Mouse (Mus musculus): ENCODE results near the gene Eepd1. TPM values are rescaled to one million over a fixed set of nuclear protein-coding genes. Genes with fewer than 3 reads are reported as not detected.

The Eepd1 gene
- total and polyA plus RNA-seq, 2 experiments from 2014 or later, result 13.5 to 16.2 TPM

- H3K27ac ChIP-seq (ENCODE audit: low read depth, low read length), result peak overlapping the region; percentile 32; the same call in 1 of the 2 replicates
- no peaks in the 10 kb centered on the region for H3K9me3 ChIP-seq (ENCODE audit: low read length)
- H3K4me2 ChIP-seq (ENCODE audit: low read depth, low read length, poor library complexity, severe bottlenecking), result no peak overlapping the region
- no peaks in the 10 kb centered on the region for H3K4me1 ChIP-seq (ENCODE audit: insufficient read depth, low read length)
- no peak overlapping the region for H3K4me3 ChIP-seq (ENCODE audit: low read depth, low read length)
- TF ChIP-seq CTCF (IDR thresholded peaks at IDR 0.05), result no peak
- ATAC-seq (ENCODE audit: low FRiP score), result no peak
- peak; percentile 19 for DNase-seq (ENCODE audit: low spot score)
- no peaks in the 10 kb centered on the region for H3K27me3 ChIP-seq (ENCODE audit: insufficient read depth, low read length)
- 63% methylated on average over 5 of the region's 5 CpGs for WGBS
- no peaks in the 10 kb centered on the region for H3K36me3 ChIP-seq (ENCODE audit: insufficient read depth, low read length)
- H3K9ac ChIP-seq (replicated peaks; ENCODE audit: low read length, poor library complexity, severe bottlenecking), result no peak overlapping the region
Observed at GRCm38 (mm10) chr9:25567071-25567470, 85.7 kb downstream of the Eepd1 start.

DNA sequence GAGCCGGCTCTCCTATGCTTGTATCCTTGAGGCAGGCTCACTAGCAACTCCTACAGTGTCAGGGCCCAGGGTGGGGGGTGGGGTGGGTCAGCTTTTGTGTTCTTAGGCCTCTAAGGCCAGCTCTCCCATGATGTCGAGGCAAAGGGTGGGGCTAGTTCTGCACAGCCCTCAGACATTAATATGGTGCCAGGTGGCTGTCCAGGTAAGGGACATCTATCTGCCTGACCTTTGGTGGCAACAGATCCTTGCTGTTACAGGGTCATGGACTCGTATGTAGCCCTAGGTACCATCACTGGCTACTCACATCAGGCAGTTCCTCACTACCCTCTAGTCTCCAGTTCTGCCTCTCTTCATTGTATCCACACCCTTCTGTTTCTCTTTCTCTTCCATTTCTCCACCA, 87.4 kb downstream of the Eepd1 start:
- Histone ChIP-seq H3K9ac (replicated peaks; ENCODE audit: low read length, poor library complexity, severe bottlenecking) (no peak overlapping the region), H3K36me3 (ENCODE audit: insufficient read depth, low read length) (no peaks in the 10 kb centered on the region), H3K27ac (ENCODE audit: low read depth, low read length) (no peak overlapping the region), H3K9me3 (ENCODE audit: low read length) (no peaks in the 10 kb centered on the region), H3K4me3 (ENCODE audit: low read depth, low read length) (no peak overlapping the region), H3K27me3 (ENCODE audit: insufficient read depth, low read length) (no peaks in the 10 kb centered on the region), H3K4me1 (ENCODE audit: insufficient read depth, low read length) (no peaks in the 10 kb centered on the region), H3K4me2 (ENCODE audit: low read depth, low read length, poor library complexity, severe bottlenecking) (no peak overlapping the region)
- TF ChIP-seq CTCF (IDR thresholded peaks at IDR 0.05), result no peak
- no peak for DNase-seq (ENCODE audit: low spot score)
- 85% methylated on average over 3 of the region's 3 CpGs for WGBS
- no peak for ATAC-seq (ENCODE audit: low FRiP score)

DNA sequence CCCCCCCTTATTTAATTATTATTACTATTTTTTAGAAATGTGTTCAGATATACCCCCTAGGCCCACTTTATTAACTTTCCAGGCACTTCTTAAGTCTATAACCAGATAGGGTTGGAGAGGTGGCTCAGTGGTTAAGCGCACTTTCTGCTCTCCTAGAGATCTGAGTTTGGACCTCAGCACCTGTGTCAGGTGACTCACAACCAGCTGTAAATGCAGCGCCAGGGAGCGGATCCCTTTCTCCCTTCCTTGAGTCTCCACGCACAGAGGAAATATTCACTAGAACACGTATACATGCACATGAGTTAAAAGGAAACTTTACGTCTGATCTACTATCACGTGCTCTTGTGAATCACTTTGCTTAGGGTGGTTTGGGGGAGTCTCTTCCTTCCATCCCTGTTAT, 88.7 kb downstream of the Eepd1 start:
- H3K36me3 ChIP-seq (ENCODE audit: insufficient read depth, low read length), result no peaks in the 10 kb centered on the region

GRCm38 (mm10) chr9:25570436-25570835, 89.1 kb downstream of the Eepd1 start:
- no peaks in the 10 kb centered on the region for H3K36me3 ChIP-seq (ENCODE audit: insufficient read depth, low read length)
- no peak for TF ChIP-seq CTCF (IDR thresholded peaks at IDR 0.05)
- H3K27ac ChIP-seq (ENCODE audit: low read depth, low read length), result no peak overlapping the region
- no peak overlapping the region for H3K9ac ChIP-seq (replicated peaks; ENCODE audit: low read length, poor library complexity, severe bottlenecking)
- WGBS, result 86% methylated on average over 9 of the region's 9 CpGs
- no peak for DNase-seq (ENCODE audit: low spot score)
- no peaks in the 10 kb centered on the region for H3K27me3 ChIP-seq (ENCODE audit: insufficient read depth, low read length)
- H3K4me1 ChIP-seq (ENCODE audit: insufficient read depth, low read length), result no peaks in the 10 kb centered on the region
- H3K4me3 ChIP-seq (ENCODE audit: low read depth, low read length), result no peak overlapping the region
- no peaks in the 10 kb centered on the region for H3K9me3 ChIP-seq (ENCODE audit: low read length)
- no peak overlapping the region for H3K4me2 ChIP-seq (ENCODE audit: low read depth, low read length, poor library complexity, severe bottlenecking)
- ATAC-seq (ENCODE audit: low FRiP score), result no peak

More for the DNA sequence above, 88.7 kb downstream of the Eepd1 start:
- Histone ChIP-seq H3K4me3 (ENCODE audit: low read depth, low read length) (no peak overlapping the region), H3K27me3 (ENCODE audit: insufficient read depth, low read length) (no peaks in the 10 kb centered on the region), H3K9ac (replicated peaks; ENCODE audit: low read length, poor library complexity, severe bottlenecking) (no peak overlapping the region), H3K4me1 (ENCODE audit: insufficient read depth, low read length) (no peaks in the 10 kb centered on the region), H3K4me2 (ENCODE audit: low read depth, low read length, poor library complexity, severe bottlenecking) (no peak overlapping the region), H3K9me3 (ENCODE audit: low read length) (no peaks in the 10 kb centered on the region), H3K27ac (ENCODE audit: low read depth, low read length) (no peak overlapping the region)
- no peak for DNase-seq (ENCODE audit: low spot score)
- ATAC-seq (ENCODE audit: low FRiP score), result no peak
- WGBS, result 97% methylated on average over 7 of the region's 7 CpGs
- TF ChIP-seq CTCF (IDR thresholded peaks at IDR 0.05), result no peak

DNA sequence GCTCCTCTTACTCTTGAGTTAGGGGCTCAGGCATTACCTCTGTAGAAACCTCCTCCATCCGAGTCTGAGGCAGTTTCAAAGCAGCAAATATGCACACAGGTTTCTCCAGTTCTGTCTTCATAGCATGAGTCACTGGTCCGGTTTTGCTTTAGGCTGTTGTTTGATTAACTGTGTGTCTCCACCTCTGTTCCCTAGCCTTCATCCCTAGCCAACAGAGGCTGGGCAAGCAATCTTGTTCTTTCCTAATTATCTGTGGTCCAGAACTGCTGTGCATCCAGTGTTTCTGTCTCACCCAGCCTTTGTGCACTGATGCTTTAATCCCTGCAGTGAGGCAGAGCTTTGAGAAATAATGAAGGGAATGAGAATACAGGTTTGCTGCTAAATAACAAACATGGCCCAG, 90.0 kb downstream of the Eepd1 start:
- 40% methylated on average over 2 of the region's 2 CpGs for WGBS
- H3K4me3 ChIP-seq (ENCODE audit: low read depth, low read length), result no peak overlapping the region
- no peak for TF ChIP-seq CTCF (IDR thresholded peaks at IDR 0.05)
- no peaks in the 10 kb centered on the region for H3K36me3 ChIP-seq (ENCODE audit: insufficient read depth, low read length)
- H3K4me2 ChIP-seq (ENCODE audit: low read depth, low read length, poor library complexity, severe bottlenecking), result no peak overlapping the region
- peak overlapping the region; percentile 26; the same call in 1 of the 2 replicates for H3K27ac ChIP-seq (ENCODE audit: low read depth, low read length)
- 0 out of 2 replicates have a peak overlapping the region, but pooled peaks have one; percentile 2 for H3K9ac ChIP-seq (replicated peaks; ENCODE audit: low read length, poor library complexity, severe bottlenecking)
- DNase-seq (ENCODE audit: low spot score) (no peak), ATAC-seq (ENCODE audit: low FRiP score) (no peak)
- H3K4me1 ChIP-seq (ENCODE audit: insufficient read depth, low read length), result no peaks in the 10 kb centered on the region
- no peaks in the 10 kb centered on the region for H3K9me3 ChIP-seq (ENCODE audit: low read length)
- no peaks in the 10 kb centered on the region for H3K27me3 ChIP-seq (ENCODE audit: insufficient read depth, low read length)

DNA sequence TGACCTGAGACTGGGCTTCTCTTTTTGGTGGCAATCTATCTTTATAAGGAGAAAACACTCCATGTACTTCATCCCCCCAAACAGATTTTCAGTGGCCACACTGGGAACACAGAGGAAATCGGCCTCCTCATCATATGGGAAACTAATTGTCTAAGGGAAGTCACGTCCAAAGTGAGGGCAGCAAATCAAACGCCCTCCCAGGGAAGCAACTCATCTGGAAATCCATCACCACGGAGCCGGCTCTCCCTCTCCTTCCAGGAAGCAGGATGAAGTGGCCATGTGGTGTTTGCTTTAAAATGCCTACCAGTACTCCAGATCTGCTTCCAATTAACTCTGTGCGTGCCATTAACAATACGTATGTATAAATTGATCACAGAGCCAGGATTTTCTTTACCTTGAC, 92.4 kb downstream of the Eepd1 start:
- 49% methylated on average over 7 of the region's 7 CpGs for WGBS
- Histone ChIP-seq H3K27ac (ENCODE audit: low read depth, low read length) (no peak overlapping the region), H3K27me3 (ENCODE audit: insufficient read depth, low read length) (no peaks in the 10 kb centered on the region), H3K4me2 (ENCODE audit: low read depth, low read length, poor library complexity, severe bottlenecking) (no peak overlapping the region), H3K4me1 (ENCODE audit: insufficient read depth, low read length) (no peaks in the 10 kb centered on the region), H3K9ac (replicated peaks; ENCODE audit: low read length, poor library complexity, severe bottlenecking) (no peak overlapping the region), H3K9me3 (ENCODE audit: low read length) (no peaks in the 10 kb centered on the region), H3K36me3 (ENCODE audit: insufficient read depth, low read length) (no peaks in the 10 kb centered on the region), H3K4me3 (ENCODE audit: low read depth, low read length) (no peak overlapping the region)
- ATAC-seq (ENCODE audit: low FRiP score) (no peak), DNase-seq (ENCODE audit: low spot score) (no peak)
- no peak for TF ChIP-seq CTCF (IDR thresholded peaks at IDR 0.05)
